Mouse (Mus musculus): ENCODE data around the gene Heca. TPM values are rescaled to one million over a fixed set of nuclear protein-coding genes. Genes with fewer than 3 reads are reported as not detected.

The Heca gene
- polyA plus RNA-seq (2014; fragmentation: Illumina TruSeq; extraction: RNeasy Lipid Tissue Mini Kit (QIAGEN cat#74804); ENCODE audit: low read depth, low replicate concordance) = 108 TPM

DNA sequence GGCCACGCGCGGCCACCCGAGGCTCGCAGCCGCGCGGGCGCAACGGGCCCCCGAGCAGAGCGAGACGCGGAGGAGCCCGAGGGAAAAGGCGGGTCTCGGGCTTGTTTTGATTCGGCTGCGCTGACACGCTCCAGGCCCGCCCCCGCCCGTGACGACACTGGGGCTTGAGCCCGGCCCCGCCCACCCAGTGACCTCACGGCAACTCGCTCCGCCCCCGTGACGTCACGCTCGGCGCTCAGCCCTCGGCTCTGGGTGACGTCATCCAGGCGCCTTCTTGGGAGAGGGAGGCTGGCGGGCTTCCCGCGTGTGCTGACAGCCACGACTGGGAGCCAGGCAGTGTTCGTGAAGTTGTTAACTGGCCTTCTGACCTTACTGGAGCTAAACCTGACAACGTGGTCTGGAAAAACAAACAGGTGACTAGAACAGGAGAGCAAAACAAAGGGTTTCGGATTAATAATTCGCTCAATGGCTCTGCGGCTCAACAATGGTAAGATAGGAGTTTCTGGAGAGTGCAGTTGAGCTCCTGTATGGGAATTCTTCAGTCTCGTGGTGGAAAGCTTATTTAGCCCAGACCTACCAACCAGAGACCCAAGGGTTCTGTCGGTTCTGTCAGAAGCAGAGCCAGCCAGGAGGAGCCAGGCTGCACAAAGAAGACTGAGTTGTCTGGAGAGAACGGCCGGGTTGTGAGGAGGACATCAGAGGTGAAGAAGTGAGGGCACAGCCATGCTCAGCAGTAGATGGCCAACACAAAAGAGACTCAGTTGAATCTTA, at the start of gene Heca:
Heca (minus strand) TSS at position 108 of the 771 bp plus-strand sequence.

Other genes starting within 250 kb of the Heca start
- 150 TPM for gene Cited2, start 224.8 kb downstream of the Heca start, polyA plus RNA-seq (2014; fragmentation: Illumina TruSeq; extraction: RNeasy Lipid Tissue Mini Kit (QIAGEN cat#74804); ENCODE audit: low read depth, low replicate concordance)
- 5.9 TPM for gene Txlnb, start 151.8 kb downstream of the Heca start, polyA plus RNA-seq (2014; fragmentation: Illumina TruSeq; extraction: RNeasy Lipid Tissue Mini Kit (QIAGEN cat#74804); ENCODE audit: low read depth, low replicate concordance)
- gene Abracl, start 75.2 kb upstream of the Heca start, polyA plus RNA-seq (2014; fragmentation: Illumina TruSeq; extraction: RNeasy Lipid Tissue Mini Kit (QIAGEN cat#74804); ENCODE audit: low read depth, low replicate concordance) = 85.5 TPM
- 27.7 TPM for gene Reps1, start 107.8 kb upstream of the Heca start, polyA plus RNA-seq (2014; fragmentation: Illumina TruSeq; extraction: RNeasy Lipid Tissue Mini Kit (QIAGEN cat#74804); ENCODE audit: low read depth, low replicate concordance)